Mouse (Mus musculus): Measurements from ENCODE around the gene Exoc6.
A peak's percentile ranks its signal among the peaks of the same experiment; 100 is the strongest.

Exoc6 gene

DNA sequence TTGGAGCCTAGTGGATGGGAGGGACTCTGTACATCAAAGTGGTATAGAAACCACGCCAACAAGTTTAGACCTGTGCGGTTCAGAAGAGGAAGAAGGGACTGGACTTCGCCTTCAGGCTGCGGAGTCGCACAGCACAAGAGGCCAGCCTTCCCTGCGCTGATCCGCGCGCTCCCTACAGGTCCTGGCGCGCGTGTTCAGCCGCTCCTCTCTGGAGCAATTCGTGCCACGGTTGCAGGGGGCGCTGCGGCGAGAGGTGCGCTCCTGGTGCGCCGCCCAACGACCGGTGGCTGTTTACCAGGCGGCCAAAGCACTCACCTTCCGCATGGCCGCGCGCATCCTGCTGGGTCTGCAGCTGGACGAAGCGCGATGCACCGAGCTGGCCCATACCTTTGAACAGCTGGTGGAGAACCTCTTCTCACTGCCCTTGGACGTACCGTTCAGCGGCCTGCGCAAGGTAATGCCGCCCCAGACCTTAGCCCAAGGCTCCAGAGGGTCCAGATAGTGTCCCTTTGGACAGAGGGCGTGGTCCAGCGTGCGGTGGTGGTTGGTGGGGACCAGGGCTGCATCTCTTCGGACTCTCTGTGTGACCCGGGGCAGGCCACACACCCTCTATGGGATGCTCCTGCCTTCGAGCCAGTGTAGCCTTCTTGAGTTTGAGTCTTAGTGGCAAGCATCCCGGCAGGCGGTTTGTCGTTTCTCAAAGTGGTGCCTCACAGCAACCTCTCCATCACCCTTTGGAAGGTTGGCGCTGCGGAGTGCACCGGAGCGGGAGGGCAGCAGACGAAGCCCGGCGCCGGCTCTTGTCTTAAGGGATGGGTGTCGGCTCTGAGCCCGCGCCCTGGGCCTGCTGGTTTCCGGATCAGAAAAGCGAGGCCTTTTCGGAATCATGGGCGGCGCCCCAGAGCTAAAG, 137.0 kb downstream of the Exoc6 start:
- DNase-seq (ENCODE audit: low read depth, low spot score), result no peak

DNA sequence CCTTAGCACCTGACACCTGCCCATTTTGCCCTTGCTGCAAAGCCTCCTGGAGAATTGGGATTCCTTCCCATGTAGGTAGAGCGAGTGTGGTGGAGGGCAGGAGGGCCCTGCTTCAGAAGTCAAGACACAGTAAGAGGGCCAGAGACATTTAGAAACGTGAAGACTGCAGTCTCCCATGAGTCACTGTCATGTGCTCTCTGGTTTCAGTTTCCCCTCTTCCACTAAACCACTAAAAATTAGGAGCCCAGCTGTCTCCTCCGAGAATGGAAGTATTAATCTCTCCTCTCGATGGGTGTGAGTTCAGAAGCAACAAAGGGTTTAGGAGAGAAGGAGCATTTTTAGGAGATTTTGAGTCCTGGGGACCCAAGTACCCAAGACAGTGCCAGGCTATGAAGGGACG, 139.3 kb downstream of the Exoc6 start:
- DNase-seq (ENCODE audit: low read depth, low spot score), result no peak

DNA sequence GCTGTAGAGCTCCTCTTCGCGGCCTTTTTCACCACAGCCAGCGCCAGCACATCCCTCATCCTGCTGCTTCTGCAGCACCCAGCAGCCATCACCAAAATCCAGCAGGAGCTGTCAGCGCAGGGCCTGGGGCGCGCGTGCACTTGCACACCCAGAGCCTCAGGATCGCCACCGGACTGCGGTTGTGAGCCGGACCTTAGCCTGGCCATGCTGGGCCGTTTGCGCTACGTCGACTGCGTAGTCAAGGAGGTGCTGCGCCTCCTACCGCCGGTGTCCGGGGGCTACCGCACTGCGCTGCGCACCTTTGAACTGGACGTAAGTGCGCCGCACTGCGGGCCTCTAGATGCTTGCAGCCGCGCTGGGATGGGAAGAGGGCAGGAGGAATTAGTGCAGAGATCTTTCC, 140.5 kb downstream of the Exoc6 start:
- no peak for DNase-seq (ENCODE audit: low read depth, low spot score)

DNA sequence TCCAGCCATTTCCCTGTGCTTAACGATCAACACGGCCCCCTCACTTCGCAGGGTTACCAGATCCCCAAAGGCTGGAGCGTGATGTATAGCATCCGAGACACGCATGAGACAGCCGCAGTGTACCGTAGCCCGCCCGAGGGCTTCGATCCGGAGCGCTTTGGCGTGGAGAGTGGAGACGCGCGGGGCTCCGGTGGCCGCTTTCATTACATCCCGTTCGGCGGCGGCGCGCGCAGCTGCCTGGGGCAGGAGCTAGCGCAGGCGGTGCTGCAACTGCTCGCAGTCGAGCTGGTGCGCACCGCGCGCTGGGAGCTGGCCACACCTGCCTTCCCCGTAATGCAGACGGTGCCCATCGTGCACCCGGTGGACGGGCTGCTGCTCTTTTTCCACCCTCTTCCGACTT, 142.7 kb downstream of the Exoc6 start:
- DNase-seq (ENCODE audit: low read depth, low spot score), result no peak

DNA sequence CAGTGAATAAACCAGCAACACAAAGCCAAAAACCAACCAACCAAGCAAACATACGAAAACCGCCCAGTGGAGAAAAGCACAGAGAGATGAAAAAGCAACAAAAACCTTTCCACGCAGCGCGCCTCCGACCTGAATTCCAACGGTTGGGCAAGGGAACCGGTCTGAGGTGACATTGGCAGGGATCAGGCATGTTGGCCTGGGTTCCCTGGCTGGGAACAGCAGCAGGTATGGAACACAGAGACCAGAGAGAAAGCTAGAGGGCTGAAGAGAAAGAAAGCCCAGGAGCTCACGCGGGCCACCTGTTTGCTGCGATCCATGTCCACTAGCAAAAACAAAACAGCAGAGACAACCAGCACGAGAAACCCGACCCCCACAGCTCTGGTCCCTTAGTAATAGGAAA, 144.9 kb downstream of the Exoc6 start:
- no peak for DNase-seq (ENCODE audit: low read depth, low spot score)

DNA sequence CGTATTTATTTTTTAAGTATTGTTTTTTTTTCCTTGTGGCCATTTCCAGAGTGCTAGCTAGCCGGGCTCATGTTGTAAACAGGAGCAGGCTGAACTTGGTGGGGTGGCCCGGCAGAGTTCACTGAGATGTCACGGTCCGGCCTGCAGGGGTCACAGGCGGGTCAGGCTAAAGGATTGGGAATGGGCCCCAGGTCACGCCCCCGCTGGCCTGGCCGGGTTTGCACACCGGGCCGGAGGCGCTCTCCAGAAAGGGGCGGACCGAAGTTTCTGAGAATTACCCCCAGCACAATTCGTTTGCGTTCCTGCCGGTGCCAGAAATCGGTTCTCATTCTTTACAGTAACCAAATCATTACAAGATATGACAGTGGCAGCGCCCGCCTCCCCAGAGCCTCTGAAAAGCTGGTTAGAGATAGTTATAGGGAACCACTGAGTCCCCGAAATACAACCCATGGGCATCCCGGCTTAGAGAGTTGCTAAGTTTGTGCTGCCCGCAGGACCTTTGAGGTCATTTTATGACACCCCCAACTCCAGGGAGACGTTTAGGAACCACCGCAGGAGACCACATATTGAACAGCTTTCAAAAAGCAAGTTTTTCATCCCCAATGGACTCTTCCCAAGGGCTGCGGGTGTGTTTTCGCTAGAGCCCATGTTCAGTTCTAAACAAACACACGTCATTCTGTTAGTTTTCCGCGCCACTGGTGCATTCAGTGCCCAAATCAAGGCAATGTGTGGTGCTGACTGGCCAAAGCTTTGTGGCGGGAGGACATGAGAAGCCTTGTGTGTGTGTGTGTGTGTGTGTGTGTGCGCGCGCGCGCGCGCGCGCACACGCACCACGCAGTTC, 145.8 kb downstream of the Exoc6 start:
- no peak for DNase-seq (ENCODE audit: low read depth, low spot score)

DNA sequence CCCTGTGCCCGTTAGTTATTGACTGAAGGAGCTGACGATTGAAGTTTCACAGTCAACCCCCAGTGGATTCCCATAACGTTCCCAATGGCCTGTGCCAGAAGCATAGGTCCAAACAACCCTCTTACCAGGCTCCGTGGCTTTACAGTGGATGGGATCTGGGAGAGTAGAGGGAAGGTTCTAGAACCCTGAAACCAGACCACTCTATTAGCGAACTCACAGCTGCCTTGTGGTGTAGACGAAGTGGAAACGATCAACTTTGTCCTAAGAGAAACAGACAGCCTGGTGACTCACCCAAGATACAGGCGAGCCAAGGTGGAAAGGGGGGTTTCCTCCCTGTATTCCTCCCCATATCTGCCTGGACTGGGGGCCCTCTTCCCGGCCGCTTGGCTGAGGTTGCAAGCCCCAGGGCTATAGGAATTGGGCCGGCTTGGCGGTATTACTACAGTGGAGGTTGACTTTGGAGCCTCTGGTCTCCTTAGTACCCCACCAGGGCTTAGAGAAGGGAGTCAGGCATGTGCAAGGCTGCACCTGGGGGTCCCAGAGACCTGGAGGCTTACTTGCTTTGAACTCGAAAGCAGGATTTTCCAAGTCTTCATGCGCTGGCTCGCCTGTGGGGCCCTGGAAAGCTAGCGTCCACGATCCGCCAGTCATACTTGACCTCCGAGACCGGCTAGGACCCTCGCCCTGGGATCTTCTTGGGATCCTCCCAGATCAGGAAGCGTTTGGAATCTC, 146.6 kb downstream of the Exoc6 start:
- DNase-seq (ENCODE audit: low read depth, low spot score), result no peak

DNA sequence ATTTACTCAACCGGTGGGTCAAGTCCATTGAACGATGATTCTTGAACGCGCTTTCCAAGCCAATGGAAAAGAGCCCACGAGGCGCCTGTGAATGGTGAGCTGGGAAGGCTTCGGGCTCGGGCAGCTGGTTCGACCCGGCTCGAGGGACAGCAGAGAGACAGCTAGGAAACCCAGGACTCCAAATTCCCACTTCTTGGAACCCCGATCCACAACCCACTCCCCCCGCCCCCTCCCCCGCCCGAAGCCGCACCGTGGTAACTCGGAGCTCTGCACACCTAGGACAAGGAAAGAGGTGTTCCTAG, 147.1 kb downstream of the Exoc6 start:
- no peak for DNase-seq (ENCODE audit: low read depth, low spot score)

DNA sequence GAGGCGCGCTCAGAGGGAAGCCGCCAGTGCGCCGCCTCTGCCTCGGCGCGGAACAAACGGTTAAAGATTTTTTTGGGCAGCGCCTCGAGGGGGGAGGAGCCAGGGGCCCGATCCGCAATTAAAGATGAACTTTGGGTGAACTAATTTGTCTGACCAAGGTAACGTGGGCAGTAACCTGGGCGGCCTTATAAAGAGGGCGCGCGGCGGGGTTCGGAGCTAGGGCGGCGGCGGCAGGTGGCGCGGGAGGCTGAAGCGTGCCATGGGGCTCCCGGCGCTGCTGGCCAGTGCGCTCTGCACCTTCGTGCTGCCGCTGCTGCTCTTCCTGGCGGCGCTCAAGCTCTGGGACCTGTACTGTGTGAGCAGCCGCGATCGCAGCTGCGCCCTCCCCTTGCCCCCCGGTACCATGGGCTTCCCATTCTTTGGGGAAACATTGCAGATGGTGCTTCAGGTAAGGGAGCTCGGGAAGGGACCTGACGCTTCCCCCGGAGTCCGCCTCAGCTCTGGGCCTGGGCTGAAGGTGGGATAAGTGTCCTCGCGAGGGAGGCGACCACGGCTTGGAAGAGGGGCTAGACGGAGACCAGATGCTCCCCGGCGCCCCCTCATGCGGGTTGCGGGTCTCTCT, 147.5 kb downstream of the Exoc6 start, which contains the start of gene Cyp26a1:
TSS of gene Cyp26a1 (plus strand) at position 148 of the 622 bp plus-strand sequence.
- DNase-seq (ENCODE audit: low read depth, low spot score), result no peak

DNA sequence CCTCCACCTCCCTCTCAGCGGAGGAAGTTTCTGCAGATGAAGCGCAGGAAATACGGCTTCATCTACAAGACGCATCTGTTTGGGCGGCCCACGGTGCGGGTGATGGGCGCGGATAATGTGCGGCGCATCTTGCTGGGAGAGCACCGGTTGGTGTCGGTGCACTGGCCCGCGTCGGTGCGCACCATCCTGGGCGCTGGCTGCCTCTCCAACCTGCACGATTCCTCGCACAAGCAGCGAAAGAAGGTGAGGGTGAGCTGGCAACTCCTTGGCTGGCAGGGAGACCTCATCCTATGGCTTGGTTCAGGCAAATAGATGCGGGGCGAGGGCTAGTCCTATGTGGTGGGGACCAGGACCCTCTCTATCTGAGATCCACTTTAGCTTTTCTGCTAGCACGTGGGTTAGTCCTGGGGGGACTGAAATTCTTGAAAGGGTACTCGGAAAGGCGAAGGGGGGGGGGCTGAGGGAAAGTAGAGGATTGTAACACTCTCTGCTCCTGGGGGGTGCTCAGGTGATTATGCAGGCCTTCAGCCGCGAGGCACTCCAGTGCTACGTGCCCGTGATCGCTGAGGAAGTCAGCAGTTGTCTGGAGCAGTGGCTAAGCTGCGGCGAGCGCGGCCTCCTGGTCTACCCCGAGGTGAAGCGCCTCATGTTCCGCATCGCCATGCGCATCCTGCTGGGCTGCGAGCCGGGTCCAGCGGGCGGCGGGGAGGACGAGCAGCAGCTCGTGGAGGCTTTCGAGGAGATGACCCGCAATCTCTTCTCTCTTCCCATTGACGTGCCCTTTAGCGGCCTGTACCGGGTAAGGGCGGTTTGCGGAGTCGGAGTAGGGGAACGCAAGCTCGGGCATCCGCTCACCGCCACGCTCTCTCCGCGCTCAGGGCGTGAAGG, 148.3 kb downstream of the Exoc6 start:
- DNase-seq (ENCODE audit: low read depth, low spot score), result no peak

DNA sequence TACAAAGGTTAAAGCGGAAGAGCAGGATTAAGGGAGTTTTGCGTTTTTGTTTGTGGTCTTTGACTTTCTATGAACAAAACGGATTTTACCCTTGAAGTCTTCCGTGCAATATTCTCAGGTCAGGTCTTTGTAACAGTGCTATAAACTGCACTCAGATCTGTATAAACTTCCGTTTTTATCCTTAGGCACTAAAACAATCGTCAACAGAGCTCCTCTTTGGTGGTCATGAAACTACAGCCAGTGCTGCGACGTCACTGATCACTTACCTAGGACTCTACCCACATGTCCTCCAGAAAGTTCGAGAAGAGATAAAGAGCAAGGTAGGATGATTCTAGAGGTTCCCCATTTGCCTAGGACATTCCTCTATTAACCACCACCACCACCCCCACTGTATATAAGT, 149.5 kb downstream of the Exoc6 start:
- DNase-seq (ENCODE audit: low read depth, low spot score), result no peak

DNA sequence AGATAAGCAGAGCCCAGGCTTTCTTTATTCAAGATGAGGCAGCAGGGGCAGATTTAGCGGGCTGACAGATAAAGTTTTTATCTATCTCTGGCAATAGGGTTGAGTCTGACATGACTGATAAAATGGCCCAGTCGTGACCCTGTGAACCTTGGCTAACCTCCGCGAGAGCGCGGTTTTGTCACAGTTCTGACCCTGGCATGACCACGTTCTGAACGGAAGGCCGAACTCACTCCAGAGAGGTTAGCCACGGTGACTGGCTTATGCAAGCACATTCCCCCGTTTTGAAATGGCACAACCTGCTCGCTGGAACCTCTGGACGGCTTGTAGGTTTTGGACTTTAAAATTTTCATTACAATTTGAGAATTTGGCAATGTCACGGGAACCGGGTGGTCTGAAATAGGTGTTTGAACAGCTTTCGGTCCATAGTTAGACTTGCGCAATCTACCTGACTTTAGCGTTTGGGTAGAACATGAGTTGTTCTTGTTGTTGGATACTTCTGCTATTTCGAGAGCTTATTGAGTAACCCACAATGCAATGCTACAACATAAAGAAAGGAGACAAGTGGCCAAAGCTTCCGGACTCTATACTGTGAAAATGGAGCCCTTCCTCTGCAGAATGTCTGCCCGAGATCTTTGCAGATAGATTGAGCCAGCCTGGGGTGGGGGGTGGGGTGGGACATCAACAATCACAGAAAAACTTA, 152.3 kb downstream of the Exoc6 start:
- no peak for DNase-seq (ENCODE audit: low read depth, low spot score)

DNA sequence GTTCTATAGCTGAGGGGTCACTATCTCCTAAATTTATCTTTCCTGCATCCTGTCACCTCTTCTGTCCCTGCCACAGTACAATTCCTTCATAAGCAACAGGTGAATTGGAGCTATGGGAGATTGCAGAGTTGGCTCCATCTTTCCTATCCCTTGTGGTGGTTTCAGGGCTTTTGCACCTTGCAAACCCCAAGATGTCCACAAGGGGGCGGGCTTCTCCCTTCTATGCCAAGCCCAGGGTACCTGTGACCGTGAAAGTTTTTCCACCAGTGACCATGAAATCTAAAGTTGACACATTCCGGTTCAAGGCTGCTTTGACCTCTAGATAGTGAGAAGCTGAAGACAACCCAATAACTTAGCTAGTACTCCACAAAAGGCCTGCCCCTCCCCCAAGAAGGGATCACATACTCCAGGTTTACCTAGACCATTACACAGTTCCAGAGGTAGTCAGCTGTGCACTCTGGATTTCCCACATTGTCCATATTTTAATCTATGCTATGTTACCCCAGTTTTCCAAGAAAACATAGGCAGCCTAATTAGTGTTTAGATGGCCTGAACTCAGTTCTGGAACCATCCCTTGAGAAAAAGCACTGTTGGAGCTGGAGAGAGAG, 153.8 kb downstream of the Exoc6 start:
- peak; percentile 48 for DNase-seq (ENCODE audit: low read depth, low spot score)

DNA sequence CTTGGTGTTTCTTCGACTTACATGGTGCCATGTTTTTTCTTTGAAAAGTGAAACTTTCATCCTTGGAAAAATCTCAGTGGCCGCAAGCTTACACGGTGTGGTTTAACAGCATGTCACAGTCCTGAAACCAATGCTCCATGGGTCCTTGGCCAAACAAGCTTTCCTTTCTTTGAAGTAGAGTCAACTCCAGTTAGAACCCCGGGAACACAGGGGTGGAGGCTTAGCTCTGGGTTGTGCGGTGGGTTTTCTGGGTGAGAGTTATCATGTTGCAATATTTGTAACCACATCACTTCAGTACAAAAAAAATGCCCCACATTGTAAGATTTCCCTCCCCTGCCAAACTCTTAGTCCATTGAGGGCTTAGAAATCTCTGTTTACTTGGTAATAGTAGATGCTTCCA, 155.5 kb downstream of the Exoc6 start:
- no peak for DNase-seq (ENCODE audit: low read depth, low spot score)

DNA sequence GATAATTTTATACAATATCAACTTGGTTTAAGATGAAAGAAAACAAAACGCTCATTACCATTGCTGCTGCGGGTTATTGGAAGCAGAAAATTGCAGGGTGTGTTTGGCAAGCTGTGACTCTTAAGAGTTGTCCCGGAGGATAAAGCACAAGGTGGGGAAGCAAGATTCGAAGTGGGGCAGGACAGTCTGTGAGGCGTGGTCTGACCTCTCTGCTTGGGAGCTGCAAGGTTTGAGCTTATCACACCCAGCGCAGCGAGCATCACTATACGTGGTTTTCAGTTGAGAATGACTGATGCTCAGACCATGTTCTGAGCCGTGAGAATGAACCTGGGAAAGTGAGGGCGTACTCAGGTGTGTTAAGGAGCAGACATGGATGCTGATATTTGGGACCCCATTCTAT, 164.5 kb downstream of the Exoc6 start:
- no peak for DNase-seq (ENCODE audit: low read depth, low spot score)

DNA sequence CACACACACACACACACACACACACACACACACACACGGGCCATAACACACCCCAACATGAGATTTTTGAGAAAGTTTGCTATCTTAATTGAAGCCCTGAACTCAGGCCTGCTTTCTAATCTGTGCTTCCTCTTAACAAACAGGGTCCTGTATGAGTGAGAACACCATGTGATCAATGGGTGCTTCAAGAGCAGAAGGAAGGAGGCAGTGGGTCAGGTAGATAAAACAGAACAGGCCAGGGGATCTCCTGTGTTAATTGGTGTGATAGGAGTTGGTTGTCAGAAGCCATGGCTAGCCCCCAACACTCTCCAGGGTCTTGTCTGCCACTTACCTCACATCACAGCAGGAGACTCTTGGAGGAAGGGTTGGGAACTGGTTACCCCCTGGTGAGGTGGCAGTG, 165.8 kb downstream of the Exoc6 start:
- DNase-seq (ENCODE audit: low read depth, low spot score), result no peak

DNA sequence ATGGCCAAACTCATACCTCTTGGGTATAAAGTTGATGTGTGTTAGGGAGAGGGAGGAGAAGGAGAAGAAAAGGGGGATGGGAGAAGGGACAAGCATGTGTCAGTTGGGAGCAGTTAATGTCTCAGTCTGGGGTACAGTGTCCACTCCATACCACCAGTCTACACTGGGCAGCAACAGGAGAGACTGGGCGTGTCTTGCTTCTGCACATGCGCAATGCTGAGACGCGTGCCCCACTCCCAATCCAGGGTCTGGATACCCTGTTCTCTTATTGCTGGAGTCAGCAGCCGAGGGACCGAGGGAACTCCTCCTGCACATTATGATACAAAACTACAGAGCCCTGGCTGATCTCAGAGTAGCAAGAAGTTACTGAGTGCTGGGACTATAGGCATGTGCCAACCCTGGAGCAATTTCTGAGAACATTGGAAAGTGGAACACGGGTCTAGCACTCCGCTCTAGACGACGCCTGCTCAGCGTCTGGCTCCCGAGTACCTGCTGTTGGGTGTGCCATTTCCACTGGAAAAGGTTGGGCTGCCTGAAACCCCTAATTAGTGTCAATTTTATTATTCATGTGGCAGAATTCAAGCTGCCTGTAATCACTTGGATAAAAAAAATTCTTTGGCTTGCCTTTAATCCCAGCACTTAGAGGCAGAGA, 166.4 kb downstream of the Exoc6 start:
- no peak for DNase-seq (ENCODE audit: low read depth, low spot score)

DNA sequence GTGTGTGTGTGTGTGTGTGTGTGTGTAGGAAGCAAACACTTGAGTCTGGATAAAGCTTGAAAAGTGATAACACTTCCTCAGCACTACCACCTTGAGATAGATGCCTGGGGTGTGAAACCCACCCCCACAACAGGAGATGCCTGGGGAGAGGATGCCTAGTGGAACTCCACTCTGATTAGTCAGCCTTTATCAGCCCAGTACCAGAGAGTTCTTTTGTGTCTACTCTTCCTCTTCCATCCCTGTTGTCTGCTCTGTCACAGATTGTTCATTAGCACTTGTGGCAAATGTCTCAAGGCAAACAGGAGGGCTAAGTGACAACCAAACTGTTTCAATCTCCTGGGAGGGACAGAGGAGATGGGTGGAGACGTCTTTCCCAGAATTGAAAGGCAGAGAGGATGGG, 168.9 kb downstream of the Exoc6 start:
- DNase-seq (ENCODE audit: low read depth, low spot score), result no peak

DNA sequence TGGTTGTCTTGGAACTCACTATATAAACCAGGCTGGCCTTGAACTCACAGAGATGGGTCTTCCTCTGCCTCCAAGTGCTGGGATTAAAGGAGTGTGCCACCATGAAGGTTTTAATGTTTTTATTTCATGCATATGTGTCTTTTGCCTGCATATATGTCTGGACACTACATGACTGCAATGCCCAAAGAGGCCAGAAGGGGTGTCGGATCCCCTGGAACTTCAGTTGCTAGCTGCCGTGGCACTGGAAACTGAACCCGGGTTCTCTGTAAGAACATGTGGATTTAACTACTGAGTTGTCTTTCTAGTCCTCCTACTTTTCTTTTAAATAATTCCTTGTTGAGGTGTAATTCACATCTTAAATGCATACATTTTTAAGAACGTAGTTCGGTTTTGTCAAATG, 174.4 kb downstream of the Exoc6 start:
- DNase-seq (ENCODE audit: low read depth, low spot score), result no peak
